ENCODE assay signal across 15 mouse cellular contexts in the genomic region with DNA sequence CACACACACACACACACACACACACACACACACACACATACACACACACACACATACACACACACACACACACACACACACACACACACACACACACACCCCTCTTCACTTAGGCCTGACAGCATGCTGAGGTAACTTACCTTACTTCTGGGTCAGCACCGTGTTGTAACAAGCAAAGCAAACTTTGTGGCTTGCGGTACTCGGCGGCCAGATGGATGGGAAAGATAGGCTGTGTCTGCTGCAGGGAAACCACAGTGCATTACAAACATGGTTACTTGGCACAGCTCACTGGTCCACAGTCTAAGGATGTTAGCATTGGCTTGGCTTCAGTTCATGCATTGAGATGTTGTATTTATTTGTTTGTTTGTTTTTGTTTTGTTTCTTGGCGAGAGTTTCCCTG. TPM values are rescaled to one million over a fixed set of nuclear protein-coding genes. Genes with fewer than 3 reads are reported as not detected.
DNase-seq lines count a peak whose midpoint lies in the region; ATAC-seq lines count a peak whose summit lies in the region.
"Had no signal": no experiment of that assay in that cellular context is flagged by ENCODE, and none has a peak within 500 bp of the region (broad histone marks: within the 10 kb centered on the region; RNA-seq: fewer than 3 reads in every experiment).

No protein-coding gene starts in this region.

- no peak for ATAC-seq in CD4-positive, CD25-positive, alpha-beta regulatory T cell, adult 4 months
- peak; percentile 89 for ATAC-seq in granulocyte monocyte progenitor cell, adult 5-6 weeks (replicated peaks; ENCODE audit: poor library complexity, severe bottlenecking)
- ATAC-seq in megakaryocyte, adult 5-6 weeks (ENCODE audit: poor library complexity, severe bottlenecking) = peak; percentile 80
- no peak for ATAC-seq in activated CD4-positive, CD25-positive, alpha-beta regulatory T cell, adult 4 months
- ATAC-seq: forebrain, embryonic 15.5 days; intestine, embryonic 16.5 days had no signal

- DNase-seq in CD4-positive, CD25-positive, alpha-beta regulatory T cell, adult 2 months (ENCODE audit: low read depth, low spot score) = peak; percentile 10
- peak; percentile 97 for DNase-seq in 416B (ENCODE audit: low read depth)
- no peak for DNase-seq in heart, adult 8-10 months (ENCODE audit: low spot score)
- no peak for DNase-seq in ovary, postnatal 10 days (ENCODE audit: low spot score)
- DNase-seq: cerebellum, postnatal 25 days; heart, postnatal 36 days; thymus, postnatal 25 days had no signal

RNA-seq across cellular contexts. Expression of a gene that starts 4.1 kb away (rescaled TPM):
- under 1 TPM; 0.73 to 0.94 TPM for polyA plus RNA-seq in CD4-positive, CD25-positive, alpha-beta regulatory T cell, adult 4 months (2017; shearing (Covaris generic))
- total RNA-seq in granulocyte monocyte progenitor cell, adult 5-6 weeks (2014; fragmentation: Nextera tagmentation) = not detected in 2 replicates
- not detected in 2 replicates for total RNA-seq in granulocyte monocyte progenitor cell, adult 5-6 weeks (2017)
- total RNA-seq in megakaryocyte, adult 5-6 weeks (2015) = not detected in 2 replicates
- not detected in 2 replicates for total RNA-seq in megakaryocyte, adult 5-6 weeks (2017)
- under 1 TPM in 1 of 2 experiments, not detected in 1; 0.69 TPM for polyA plus RNA-seq in activated CD4-positive, CD25-positive, alpha-beta regulatory T cell, adult 4 months (2017; shearing (Covaris generic))
- not detected for total RNA-seq in heart, adult 8-10 months (2022)
- total RNA-seq: heart, postnatal 36 days; layer of hippocampus, adult 18-20 months; liver, adult 2 months had no signal
- polyA plus RNA-seq: liver, adult 2 months had no signal

RNA-seq across cellular contexts. Expression of a gene that starts 16.3 kb away (rescaled TPM):
- 10 to 100 TPM; 40.8 to 68.8 TPM for polyA plus RNA-seq in CD4-positive, CD25-positive, alpha-beta regulatory T cell, adult 4 months (2017; shearing (Covaris generic))
- total RNA-seq in granulocyte monocyte progenitor cell, adult 5-6 weeks (2014; fragmentation: Nextera tagmentation) = 30.0 and 72.5 TPM in 2 replicates
- total RNA-seq in granulocyte monocyte progenitor cell, adult 5-6 weeks (2017) = 101 and 115 TPM in 2 replicates
- total RNA-seq in megakaryocyte, adult 5-6 weeks (2015) = 24.9 and 27.5 TPM in 2 replicates
- 34.2 and 45.4 TPM in 2 replicates for total RNA-seq in megakaryocyte, adult 5-6 weeks (2017)
- 10 to 100 TPM; 32.3 to 54.2 TPM for polyA plus RNA-seq in activated CD4-positive, CD25-positive, alpha-beta regulatory T cell, adult 4 months (2017; shearing (Covaris generic))
- 10 to 100 TPM; 29.4 to 31.0 (median 30.9) TPM for total RNA-seq in heart, adult 8-10 months (2022)

RNA-seq across cellular contexts. Expression of a gene that starts 16.4 kb away (rescaled TPM):
- polyA plus RNA-seq in CD4-positive, CD25-positive, alpha-beta regulatory T cell, adult 4 months (2017; shearing (Covaris generic)) = 10 to 100 TPM; 45.6 to 56.3 TPM
- 21.7 and 33.0 TPM in 2 replicates for total RNA-seq in granulocyte monocyte progenitor cell, adult 5-6 weeks (2014; fragmentation: Nextera tagmentation)
- total RNA-seq in granulocyte monocyte progenitor cell, adult 5-6 weeks (2017) = 35.4 and 42.6 TPM in 2 replicates
- 10.3 and 16.6 TPM in 2 replicates for total RNA-seq in megakaryocyte, adult 5-6 weeks (2015)
- total RNA-seq in megakaryocyte, adult 5-6 weeks (2017) = 17.7 and 35.3 TPM in 2 replicates
- polyA plus RNA-seq in activated CD4-positive, CD25-positive, alpha-beta regulatory T cell, adult 4 months (2017; shearing (Covaris generic)) = 10 to 100 TPM; 37.0 to 39.8 TPM
- 1 to 10 TPM; 2.7 to 5.1 (median 3.6) TPM for total RNA-seq in heart, adult 8-10 months (2022)

RNA-seq across cellular contexts. Expression of a gene that starts 34.6 kb away (rescaled TPM):
- polyA plus RNA-seq in CD4-positive, CD25-positive, alpha-beta regulatory T cell, adult 4 months (2017; shearing (Covaris generic)) = 1 to 10 TPM in 1 of 2 experiments, under 1 TPM in 1; 0.82 to 2.3 TPM
- not detected in 2 replicates for total RNA-seq in granulocyte monocyte progenitor cell, adult 5-6 weeks (2014; fragmentation: Nextera tagmentation)
- total RNA-seq in granulocyte monocyte progenitor cell, adult 5-6 weeks (2017) = 1.0 TPM in 1 of 2 replicates, not detected in the other
- not detected in 2 replicates for total RNA-seq in megakaryocyte, adult 5-6 weeks (2015)
- 0.84 TPM in 1 of 2 replicates, not detected in the other for total RNA-seq in megakaryocyte, adult 5-6 weeks (2017)
- polyA plus RNA-seq in activated CD4-positive, CD25-positive, alpha-beta regulatory T cell, adult 4 months (2017; shearing (Covaris generic)) = 1 to 10 TPM in 1 of 2 experiments, not detected in 1; 2.7 TPM
- total RNA-seq in heart, adult 8-10 months (2022) = under 1 TPM in 1 of 4 experiments, not detected in 3; 0.47 TPM
- total RNA-seq: heart, postnatal 36 days; liver, adult 2 months had no signal
- polyA plus RNA-seq: liver, adult 2 months had no signal

RNA-seq across cellular contexts. Expression of a gene that starts 39.4 kb away (rescaled TPM):
- polyA plus RNA-seq in CD4-positive, CD25-positive, alpha-beta regulatory T cell, adult 4 months (2017; shearing (Covaris generic)) = under 1 TPM; 0.62 to 0.75 TPM
- total RNA-seq in granulocyte monocyte progenitor cell, adult 5-6 weeks (2014; fragmentation: Nextera tagmentation) = 0.92 TPM in 1 of 2 replicates, not detected in the other
- not detected in 2 replicates for total RNA-seq in granulocyte monocyte progenitor cell, adult 5-6 weeks (2017)
- total RNA-seq in megakaryocyte, adult 5-6 weeks (2015) = 0.46 TPM in 1 of 2 replicates, not detected in the other
- total RNA-seq in megakaryocyte, adult 5-6 weeks (2017) = 0.33 TPM in 1 of 2 replicates, not detected in the other
- polyA plus RNA-seq in activated CD4-positive, CD25-positive, alpha-beta regulatory T cell, adult 4 months (2017; shearing (Covaris generic)) = not detected
- total RNA-seq in heart, adult 8-10 months (2022) = under 1 TPM; 0.13 to 0.37 (median 0.25) TPM
- total RNA-seq: liver, adult 2 months had no signal
- polyA plus RNA-seq: liver, adult 2 months had no signal

Comparison
In these comparisons a context has a peak if more than half of its experiments do, and no peak if none do; other contexts are left out.
1. DNase-seq: peak in CD4-positive, CD25-positive, alpha-beta regulatory T cell, adult 2 months (single experiment) and 416B (single experiment); none in heart, adult 8-10 months (single experiment) and ovary, postnatal 10 days (single experiment).
2. ATAC-seq: peak in granulocyte monocyte progenitor cell, adult 5-6 weeks (single experiment) and megakaryocyte, adult 5-6 weeks (single experiment); none in CD4-positive, CD25-positive, alpha-beta regulatory T cell, adult 4 months (single experiment) and activated CD4-positive, CD25-positive, alpha-beta regulatory T cell, adult 4 months (single experiment).